Mouse (Mus musculus) megakaryocyte, embryonic 14.5 days (primary cell): ENCODE data around the gene Fgr. TPM values are rescaled to one million over a fixed set of nuclear protein-coding genes. Genes with fewer than 3 reads are reported as not detected.
A peak's percentile ranks its signal among the peaks of the same experiment; 100 is the strongest.

Experiments used
- H3K27me3 ChIP-seq: replicated peaks from 2 replicates; pipeline ENCODE3; 2012; ENCODE audit warnings: inconsistent platforms
- H3K36me3 ChIP-seq: replicated peaks from 2 replicates; pipeline ENCODE3; 2012; ENCODE audit warnings: low read length, inconsistent platforms, mixed read lengths
- H3K4me1 ChIP-seq: 2 replicates; pipeline ENCODE4 v1.6.1; 2012; ENCODE audit warnings: inconsistent platforms
- H3K4me3 ChIP-seq: replicated peaks from 2 replicates; pipeline ENCODE3; 2012; ENCODE audit warnings: moderate library complexity, mild to moderate bottlenecking, inconsistent platforms
- H3K9me3 ChIP-seq: 2 replicates; pipeline ENCODE4 v1.6.1; 2012; ENCODE audit warnings: inconsistent platforms
- FLI1 ChIP-seq: IDR thresholded peaks from 2 replicates; pipeline ENCODE4 v1.6.1; 2012; ENCODE audit warnings: low read length, inconsistent platforms, mixed read lengths
- GATA1 ChIP-seq: IDR thresholded peaks from 3 replicates; pipeline ENCODE4 v1.6.1; 2012; ENCODE audit warnings: mixed read lengths, low read length, inconsistent platforms, borderline replicate concordance
- polyA plus RNA-seq: library from polyadenylated mRNA; stranded (reverse); fragments of >175 nt; gene quantifications from 2 replicates; pipeline ENCODE4 v1.2.3, GENCODE M21; 2012; ENCODE audit warnings: low replicate concordance; ENCODE audit not compliant: insufficient read depth

The Fgr gene
- polyA plus RNA-seq, 1 experiment = 4.8 TPM

DNA sequence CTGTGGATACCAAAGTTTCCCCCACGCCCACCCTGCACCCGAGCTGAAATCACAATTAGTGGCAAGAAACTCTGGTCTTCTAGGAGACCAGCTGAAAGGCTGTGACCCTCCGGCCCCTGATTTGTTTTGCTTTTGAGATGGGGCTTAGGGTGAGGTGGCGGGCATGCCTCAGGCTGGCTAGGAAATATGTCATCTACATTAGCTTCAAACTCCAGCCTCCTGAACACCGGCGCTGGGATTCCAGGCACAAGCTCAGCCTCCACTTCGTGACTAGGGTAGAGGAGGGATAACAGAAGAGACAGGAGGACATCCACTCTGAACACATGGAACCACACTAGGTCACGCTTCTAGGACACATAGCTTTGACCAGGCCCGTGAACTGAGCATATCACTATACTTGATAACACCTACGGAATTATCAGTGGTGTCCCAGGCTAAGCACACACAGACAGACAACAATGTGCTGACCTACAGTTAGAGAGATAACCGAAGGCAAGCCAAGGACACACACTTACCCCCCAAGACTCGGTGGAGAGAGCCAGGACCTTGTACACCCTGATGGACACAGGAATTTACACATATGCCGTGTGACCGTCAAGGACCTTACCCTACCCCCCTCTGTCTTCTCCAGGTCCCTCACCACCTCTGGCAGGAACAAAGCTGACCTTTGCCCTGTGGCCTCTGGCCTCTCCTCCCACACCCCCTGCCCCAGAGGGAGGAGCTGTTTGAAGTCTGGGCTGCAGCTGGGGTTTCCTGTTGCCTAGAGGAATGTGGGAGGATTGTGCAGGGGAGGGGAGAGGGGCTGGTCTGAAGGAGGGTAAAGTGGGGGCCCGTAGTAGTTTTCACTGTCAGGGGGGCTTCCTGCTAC is 33.9 kb downstream of the Fgr start:
- TF ChIP-seq FLI1 (no peak), GATA1 (no peak)
- Histone ChIP-seq H3K9me3 (no peaks in the 10 kb centered on the region), H3K36me3 (no peaks in the 10 kb centered on the region), H3K27me3 (peaks cover 13% of the 10 kb centered on the region), H3K4me1 (peaks cover 63% of the 10 kb centered on the region), H3K4me3 (no peak overlapping the region)

DNA sequence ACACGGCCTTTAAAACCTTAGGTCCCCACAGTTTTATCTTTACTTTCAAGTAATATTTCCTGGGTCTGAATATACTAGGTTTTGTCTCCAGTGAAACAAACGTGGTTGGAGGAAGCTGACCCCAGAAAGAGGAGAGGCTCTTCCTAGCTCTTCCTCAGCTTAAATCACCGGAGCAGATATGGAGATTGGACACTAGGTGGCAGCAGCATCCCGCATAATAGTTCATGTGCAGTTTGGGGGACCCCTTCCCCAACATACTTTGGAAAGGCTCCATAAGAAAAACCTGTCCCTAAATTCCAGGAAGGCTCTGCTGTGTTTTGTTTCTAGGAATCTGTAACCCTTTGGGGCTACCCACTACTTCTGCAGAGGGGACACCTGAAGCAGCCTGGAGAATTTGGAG is 35.2 kb downstream of the Fgr start:
- Histone ChIP-seq H3K4me3 (no peak overlapping the region), H3K9me3 (no peaks in the 10 kb centered on the region), H3K27me3 (peaks cover 10% of the 10 kb centered on the region), H3K36me3 (peaks cover 1% of the 10 kb centered on the region), H3K4me1 (peaks cover 66% of the 10 kb centered on the region)
- TF ChIP-seq FLI1 (no peak), GATA1 (no peak)

DNA sequence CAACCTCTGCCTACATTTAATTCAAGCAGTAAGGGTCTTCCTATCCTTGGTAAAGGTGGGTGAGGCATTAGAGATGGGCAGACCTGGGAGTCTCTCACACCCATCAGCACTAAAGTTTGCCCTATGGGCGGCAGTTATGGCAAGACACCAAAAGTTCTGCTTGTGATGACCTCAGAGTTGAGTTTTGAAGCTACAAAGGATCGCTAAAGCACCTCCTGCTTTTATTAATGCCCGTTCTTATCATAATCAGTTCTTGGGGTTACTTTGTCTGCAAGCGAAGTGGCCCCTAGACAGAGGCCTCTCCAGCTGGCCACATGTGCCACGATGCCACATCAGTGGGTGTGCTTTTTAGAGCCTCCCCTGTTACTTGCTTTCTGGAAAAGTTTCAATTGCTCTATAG is 35.8 kb downstream of the Fgr start:
- Histone ChIP-seq H3K4me3 (no peak overlapping the region), H3K36me3 (peaks cover 2% of the 10 kb centered on the region), H3K9me3 (no peaks in the 10 kb centered on the region), H3K4me1 (peaks cover 68% of the 10 kb centered on the region), H3K27me3 (peaks cover 10% of the 10 kb centered on the region)
- TF ChIP-seq GATA1 (no peak), FLI1 (no peak)

DNA sequence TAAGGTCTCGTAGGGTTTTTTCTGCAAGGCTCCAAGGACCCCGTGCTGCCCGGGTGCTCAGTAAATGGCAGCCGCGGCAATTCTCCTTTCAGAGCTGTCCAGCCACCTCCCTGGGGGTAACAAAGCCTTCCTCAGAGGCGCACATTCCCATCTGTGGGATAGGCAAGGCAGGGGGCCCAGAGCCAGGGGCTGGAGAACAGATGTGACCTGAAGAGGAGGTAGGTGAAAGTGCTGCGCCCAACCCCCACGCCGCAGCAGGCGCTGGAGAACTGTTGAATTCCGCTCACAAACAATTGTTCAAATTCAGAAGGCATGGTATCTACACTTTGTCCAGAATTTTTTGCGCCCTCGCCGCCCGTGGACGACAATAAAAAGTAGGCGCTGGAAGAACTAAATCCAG is 36.7 kb downstream of the Fgr start:
- peaks cover 10% of the 10 kb centered on the region for H3K27me3 ChIP-seq
- H3K9me3 ChIP-seq = no peaks in the 10 kb centered on the region
- H3K4me1 ChIP-seq = peaks cover 70% of the 10 kb centered on the region
- H3K4me3 ChIP-seq = peak overlapping the region; percentile 97
- no peak for TF ChIP-seq FLI1
- no peak for TF ChIP-seq GATA1
- H3K36me3 ChIP-seq = peaks cover 2% of the 10 kb centered on the region

DNA sequence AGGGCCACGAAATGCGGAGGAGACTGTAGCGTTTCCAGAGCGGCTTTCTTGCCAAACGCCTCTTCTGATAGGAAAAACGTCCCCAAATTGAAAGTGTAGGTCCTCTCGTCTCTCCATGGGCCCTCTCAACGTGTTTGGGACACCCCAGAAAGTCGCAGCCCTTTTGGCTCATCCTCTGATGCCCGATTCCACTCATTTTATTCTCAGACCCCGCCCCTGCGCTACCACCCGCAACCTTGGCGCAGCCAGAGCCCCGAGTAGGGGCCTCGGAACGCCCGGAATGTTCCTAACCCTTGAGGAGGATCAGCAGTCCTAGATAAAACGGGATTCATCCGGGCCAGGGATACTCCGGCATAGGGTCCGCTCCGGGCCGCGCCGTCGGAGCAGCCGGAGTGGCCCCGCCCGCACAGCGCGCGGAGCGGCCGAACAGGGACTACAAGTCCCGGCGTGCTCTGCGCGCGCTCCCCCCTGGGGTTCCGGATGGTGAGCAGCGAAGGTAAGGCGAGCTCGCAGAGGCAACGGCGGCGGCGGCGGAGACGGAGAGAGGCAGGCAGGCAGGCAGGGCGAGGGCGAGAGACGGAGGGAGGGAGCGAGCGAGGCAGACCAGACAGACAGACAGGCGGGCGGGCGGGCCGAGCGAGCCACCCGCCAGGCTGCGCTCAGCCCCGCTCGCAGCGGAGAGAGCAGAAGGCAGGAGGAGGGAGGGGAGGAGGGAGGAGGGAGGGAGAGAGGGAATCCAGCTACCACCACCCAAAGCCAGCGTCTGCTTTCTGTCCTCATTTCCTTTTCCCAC is 37.3 kb downstream of the Fgr start, which contains the start of gene Ahdc1:
Ahdc1 (plus strand) TSS at position 233 of the 793 bp plus-strand sequence.
- peaks cover 10% of the 10 kb centered on the region for H3K27me3 ChIP-seq
- peak within 1 kb of the TSS; percentile 97 for H3K4me3 ChIP-seq

DNA sequence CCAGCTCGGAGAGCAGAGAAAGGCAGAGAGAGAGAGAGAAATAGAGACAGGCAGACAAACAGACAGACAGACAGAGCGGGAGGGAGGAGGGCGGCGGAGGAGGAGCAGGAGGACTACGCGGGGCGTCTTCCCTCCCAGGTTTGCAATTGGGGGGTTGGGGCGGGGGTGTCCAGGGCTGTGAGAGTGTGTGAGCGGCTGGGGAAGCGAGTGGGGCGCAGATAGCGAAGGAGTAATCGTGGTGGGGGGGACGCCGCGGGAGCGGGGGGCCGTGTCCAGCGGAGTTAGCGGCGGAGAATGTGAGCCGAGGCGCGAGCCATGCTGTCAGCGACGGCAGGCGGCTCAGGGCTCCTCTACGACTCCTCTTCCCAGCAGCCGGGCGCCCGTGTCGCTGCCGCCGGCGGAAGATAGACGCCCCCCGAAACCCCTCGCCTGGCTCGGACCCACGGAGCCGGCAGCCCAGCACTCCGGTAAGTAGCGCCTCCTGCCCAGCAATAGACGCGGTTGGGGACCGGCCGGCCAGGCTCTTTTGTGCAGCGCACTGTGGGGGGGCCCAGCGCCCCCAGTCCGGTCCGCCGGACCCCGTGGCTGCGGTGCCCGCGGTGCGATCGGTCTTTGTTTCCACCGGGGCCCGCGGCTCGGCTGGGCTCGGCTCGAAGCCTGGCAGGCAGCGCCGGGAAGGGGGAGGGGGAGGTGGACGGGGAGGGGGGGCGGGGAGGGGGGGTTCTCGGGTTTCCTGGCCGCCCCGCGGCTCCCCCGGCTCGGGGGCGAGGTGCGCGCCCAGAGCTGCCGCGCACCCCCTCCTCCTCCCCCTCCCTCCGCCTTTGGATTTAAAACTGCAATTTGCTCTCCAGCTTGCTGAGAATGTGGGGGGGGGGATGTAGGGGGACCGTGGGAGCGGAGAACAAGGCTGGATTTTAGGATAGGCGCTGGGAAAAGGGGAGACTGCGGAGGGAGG is 38.2 kb downstream of the Fgr start:
- no peaks in the 10 kb centered on the region for H3K9me3 ChIP-seq
- H3K27me3 ChIP-seq = peaks cover 10% of the 10 kb centered on the region
- peaks cover 10% of the 10 kb centered on the region for H3K36me3 ChIP-seq
- H3K4me3 ChIP-seq = peak overlapping the region; percentile 97
- TF ChIP-seq FLI1 = no peak
- TF ChIP-seq GATA1 = no peak
- H3K4me1 ChIP-seq = peaks cover 80% of the 10 kb centered on the region

More for the DNA sequence above, 37.3 kb downstream of the Fgr start, which contains the start of gene Ahdc1:
- Histone ChIP-seq H3K4me1 (peaks cover 72% of the 10 kb centered on the region), H3K9me3 (no peaks in the 10 kb centered on the region), H3K36me3 (peaks cover 2% of the 10 kb centered on the region)
- TF ChIP-seq FLI1 (no peak), GATA1 (no peak)

DNA sequence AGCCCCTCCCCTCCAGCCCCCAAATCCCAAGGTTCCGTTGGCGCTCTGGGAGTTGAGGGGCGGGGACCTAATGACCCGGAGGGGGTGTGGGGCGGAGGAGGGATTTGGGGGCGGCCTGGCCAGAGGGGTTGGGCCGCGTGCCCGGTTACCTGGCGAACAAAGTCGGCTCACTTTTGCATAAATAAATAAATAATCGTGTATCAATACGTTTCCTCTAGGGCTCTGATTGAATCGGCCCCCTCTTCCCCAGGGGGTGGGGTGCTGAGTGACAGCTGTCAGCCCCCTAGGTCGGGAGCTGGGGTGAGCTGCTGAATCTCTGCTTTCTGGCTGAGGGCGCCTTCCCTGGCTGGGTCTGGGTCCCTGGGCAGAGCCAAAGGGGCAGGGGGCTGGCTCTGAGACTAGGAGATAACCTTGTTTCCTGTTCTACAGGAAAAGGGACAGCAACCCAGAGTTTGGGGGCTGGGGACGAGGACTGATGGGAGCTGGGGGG is 38.9 kb downstream of the Fgr start:
- TF ChIP-seq GATA1 (no peak), FLI1 (no peak)
- no peaks in the 10 kb centered on the region for H3K9me3 ChIP-seq
- peaks cover 16% of the 10 kb centered on the region for H3K36me3 ChIP-seq
- peak overlapping the region; percentile 97 for H3K4me3 ChIP-seq
- peaks cover 9% of the 10 kb centered on the region for H3K27me3 ChIP-seq
- peaks cover 80% of the 10 kb centered on the region for H3K4me1 ChIP-seq

DNA sequence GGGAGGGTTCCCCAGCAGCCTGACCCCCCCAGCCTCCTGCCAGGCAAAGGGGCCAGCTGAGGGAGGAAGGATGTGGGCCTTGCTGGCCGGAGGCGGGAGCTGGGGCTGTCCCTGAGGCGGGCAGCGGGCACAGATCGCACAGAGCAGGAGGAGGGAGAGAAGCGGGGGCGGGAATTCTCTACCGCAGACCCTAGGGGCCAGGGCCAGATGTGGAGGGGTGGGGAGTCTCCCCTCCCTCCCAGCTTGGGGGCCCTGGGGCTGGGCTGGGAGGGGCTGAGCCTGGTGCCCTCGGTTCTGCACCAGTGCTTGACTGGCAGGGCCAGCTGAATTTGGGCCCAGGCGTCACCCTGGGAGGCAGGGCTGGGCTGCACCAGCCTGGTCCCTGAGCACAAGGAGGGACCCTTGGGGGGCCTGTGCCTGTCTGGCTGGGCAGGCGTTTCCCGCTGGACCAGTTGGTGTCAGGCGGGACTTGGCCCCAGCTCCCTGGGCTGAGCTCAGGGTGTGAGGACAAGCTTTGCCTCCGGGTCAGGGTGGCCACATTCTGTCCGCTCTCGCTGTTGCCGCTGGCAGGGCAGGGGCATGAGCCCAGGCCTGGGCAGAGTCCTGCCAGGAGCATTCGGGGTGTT is 39.5 kb downstream of the Fgr start:
- Histone ChIP-seq H3K36me3 (peaks cover 21% of the 10 kb centered on the region), H3K9me3 (no peaks in the 10 kb centered on the region), H3K27me3 (peaks cover 9% of the 10 kb centered on the region), H3K4me1 (peaks cover 80% of the 10 kb centered on the region), H3K4me3 (peak overlapping the region; percentile 97)
- TF ChIP-seq GATA1 = no peak
- TF ChIP-seq FLI1 = no peak
